Mouse (Mus musculus): ENCODE data around the gene Vil1. TPM values are rescaled to one million over a fixed set of nuclear protein-coding genes. Genes with fewer than 3 reads are reported as not detected.

Gene Vil1
- polyA plus RNA-seq, 1 experiment: 0.74 TPM

GRCm38 (mm10) chr1:74386363-74386713 lies 22.8 kb upstream of the Vil1 start:
- WGBS: 61% methylated on average over 7 of the region's 10 CpGs
- peak overlapping the region; percentile 86 for H3K27ac ChIP-seq (ENCODE audit: control insufficient read depth, insufficient read depth, low read length)
- peak overlapping the region; percentile 76 for H3K4me3 ChIP-seq (ENCODE audit: control insufficient read depth, insufficient read depth, low read length)
- H3K4me1 ChIP-seq (replicated peaks; ENCODE audit: control insufficient read depth, insufficient read depth, low read length): peaks cover 28% of the 10 kb centered on the region
- no peak for DNase-seq
- H3K36me3 ChIP-seq (ENCODE audit: control insufficient read depth, insufficient read depth, low read length): no peaks in the 10 kb centered on the region
- H3K27me3 ChIP-seq (ENCODE audit: control insufficient read depth, insufficient read depth, low read length): no peaks in the 10 kb centered on the region
- TF ChIP-seq POLR2A (IDR thresholded peaks at IDR 0.05; ENCODE audit: control insufficient read depth, extremely low read depth, insufficient read depth, low read length, poor library complexity) (no peak), CTCF (IDR thresholded peaks at IDR 0.05; ENCODE audit: borderline replicate concordance, control insufficient read depth, extremely low read depth, insufficient read depth, low read length, poor library complexity) (no peak)

GRCm38 (mm10) chr1:74386714-74387385 lies 22.3 kb upstream of the Vil1 start:
- Histone ChIP-seq H3K36me3 (ENCODE audit: control insufficient read depth, insufficient read depth, low read length) (no peaks in the 10 kb centered on the region), H3K27ac (ENCODE audit: control insufficient read depth, insufficient read depth, low read length) (peak overlapping the region; percentile 86), H3K4me1 (replicated peaks; ENCODE audit: control insufficient read depth, insufficient read depth, low read length) (peaks cover 28% of the 10 kb centered on the region), H3K4me3 (ENCODE audit: control insufficient read depth, insufficient read depth, low read length) (peak overlapping the region; percentile 76), H3K27me3 (ENCODE audit: control insufficient read depth, insufficient read depth, low read length) (no peaks in the 10 kb centered on the region)
- WGBS: under 1% methylated on average over 26 of the region's 26 CpGs
- TF ChIP-seq CTCF (IDR thresholded peaks at IDR 0.05; ENCODE audit: borderline replicate concordance, control insufficient read depth, extremely low read depth, insufficient read depth, low read length, poor library complexity) (peak; percentile 77; the same call in 1 of the 2 replicates), POLR2A (IDR thresholded peaks at IDR 0.05; ENCODE audit: control insufficient read depth, extremely low read depth, insufficient read depth, low read length, poor library complexity) (peak; percentile 51; the same call in 1 of the 2 replicates)
- peak; percentile 96 for DNase-seq

GRCm38 (mm10) chr1:74387386-74387988 lies 21.7 kb upstream of the Vil1 start:
- DNase-seq: no peak
- peaks cover 30% of the 10 kb centered on the region for H3K4me1 ChIP-seq (replicated peaks; ENCODE audit: control insufficient read depth, insufficient read depth, low read length)
- 50% methylated on average over 15 of the region's 15 CpGs for WGBS
- TF ChIP-seq CTCF (IDR thresholded peaks at IDR 0.05; ENCODE audit: borderline replicate concordance, control insufficient read depth, extremely low read depth, insufficient read depth, low read length, poor library complexity): no peak
- TF ChIP-seq POLR2A (IDR thresholded peaks at IDR 0.05; ENCODE audit: control insufficient read depth, extremely low read depth, insufficient read depth, low read length, poor library complexity): no peak
- no peaks in the 10 kb centered on the region for H3K27me3 ChIP-seq (ENCODE audit: control insufficient read depth, insufficient read depth, low read length)
- peak overlapping the region; percentile 86 for H3K27ac ChIP-seq (ENCODE audit: control insufficient read depth, insufficient read depth, low read length)
- H3K4me3 ChIP-seq (ENCODE audit: control insufficient read depth, insufficient read depth, low read length): peak overlapping the region; percentile 76
- H3K36me3 ChIP-seq (ENCODE audit: control insufficient read depth, insufficient read depth, low read length): no peaks in the 10 kb centered on the region

DNA sequence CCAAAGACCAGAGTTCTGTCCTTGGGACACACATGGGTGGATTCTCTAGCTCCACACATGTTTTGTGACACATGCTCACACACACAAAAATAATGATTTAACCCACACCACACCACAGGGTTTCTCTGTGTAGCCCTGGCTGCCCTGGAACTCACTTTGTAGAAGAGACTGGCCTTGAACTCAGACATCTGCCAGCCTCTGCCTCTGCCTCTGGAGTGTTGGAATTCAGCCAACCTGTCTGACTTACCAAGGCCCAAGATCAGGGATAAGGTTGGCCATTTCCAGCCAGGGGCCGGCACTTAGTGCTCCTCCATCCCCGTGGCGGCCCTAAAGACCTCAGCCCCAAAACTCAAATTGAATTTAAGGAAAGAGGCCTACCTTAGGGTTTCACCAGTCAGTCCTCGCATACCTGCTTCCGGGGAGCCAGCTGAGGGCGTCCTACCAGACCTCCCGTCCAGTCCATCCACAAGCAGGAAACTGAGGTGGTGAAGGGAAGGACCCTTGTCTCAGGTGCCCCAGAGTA lies 20.7 kb upstream of the Vil1 start:
- TF ChIP-seq CTCF (IDR thresholded peaks at IDR 0.05; ENCODE audit: borderline replicate concordance, control insufficient read depth, extremely low read depth, insufficient read depth, low read length, poor library complexity) (no peak), POLR2A (IDR thresholded peaks at IDR 0.05; ENCODE audit: control insufficient read depth, extremely low read depth, insufficient read depth, low read length, poor library complexity) (no peak)
- WGBS: 94% methylated on average over 7 of the region's 7 CpGs
- no peak overlapping the region for H3K27ac ChIP-seq (ENCODE audit: control insufficient read depth, insufficient read depth, low read length)
- H3K4me1 ChIP-seq (replicated peaks; ENCODE audit: control insufficient read depth, insufficient read depth, low read length): peaks cover 40% of the 10 kb centered on the region
- DNase-seq: no peak
- H3K27me3 ChIP-seq (ENCODE audit: control insufficient read depth, insufficient read depth, low read length): no peaks in the 10 kb centered on the region
- H3K4me3 ChIP-seq (ENCODE audit: control insufficient read depth, insufficient read depth, low read length): no peak overlapping the region
- H3K36me3 ChIP-seq (ENCODE audit: control insufficient read depth, insufficient read depth, low read length): no peaks in the 10 kb centered on the region

- peak; percentile 62 for DNase-seq
- Histone ChIP-seq H3K4me1 (replicated peaks; ENCODE audit: control insufficient read depth, insufficient read depth, low read length) (peaks cover 40% of the 10 kb centered on the region), H3K27ac (ENCODE audit: control insufficient read depth, insufficient read depth, low read length) (peak overlapping the region; percentile 38; the same call in 1 of the 2 replicates), H3K4me3 (ENCODE audit: control insufficient read depth, insufficient read depth, low read length) (peak overlapping the region; percentile 23), H3K27me3 (ENCODE audit: control insufficient read depth, insufficient read depth, low read length) (no peaks in the 10 kb centered on the region), H3K36me3 (ENCODE audit: control insufficient read depth, insufficient read depth, low read length) (peaks cover 3% of the 10 kb centered on the region)
- TF ChIP-seq POLR2A (IDR thresholded peaks at IDR 0.05; ENCODE audit: control insufficient read depth, extremely low read depth, insufficient read depth, low read length, poor library complexity): no peak
- TF ChIP-seq CTCF (IDR thresholded peaks at IDR 0.05; ENCODE audit: borderline replicate concordance, control insufficient read depth, extremely low read depth, insufficient read depth, low read length, poor library complexity): no peak
- WGBS: 2% methylated on average over 29 of the region's 29 CpGs
These were observed 19.3 kb upstream of the Vil1 start for GRCm38 (mm10) chr1:74389831-74390286.

DNA sequence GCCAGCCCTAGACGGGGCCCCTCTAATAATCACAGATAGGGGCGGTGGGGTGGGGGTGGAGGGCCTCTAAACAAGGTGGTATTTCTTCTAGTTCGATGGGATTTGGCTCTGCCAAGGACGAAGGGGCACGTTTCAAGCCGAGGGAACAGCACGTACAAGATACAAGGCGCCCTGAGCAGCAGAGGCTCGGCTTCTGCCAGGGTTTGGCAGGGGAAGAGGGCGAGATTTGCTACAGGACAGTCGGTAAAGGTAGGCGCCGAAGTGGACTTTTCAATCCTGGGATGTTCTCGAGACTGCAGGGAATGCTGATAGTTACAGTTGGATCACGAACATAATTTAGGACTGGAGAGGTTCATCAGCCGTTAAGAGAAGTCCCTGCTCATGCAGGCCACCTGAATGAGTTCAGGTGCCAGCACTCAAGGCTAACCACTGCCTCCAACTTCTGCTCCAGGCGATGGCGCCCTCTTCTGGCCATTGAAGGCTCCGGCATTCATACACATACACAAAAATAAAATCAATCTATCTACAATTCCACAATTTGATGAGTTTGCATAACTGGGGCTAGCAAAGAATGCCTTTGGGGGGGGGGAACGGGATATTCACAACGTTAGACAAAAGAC lies 18.8 kb upstream of the Vil1 start:
- DNase-seq: peak; percentile 68
- Histone ChIP-seq H3K27ac (ENCODE audit: control insufficient read depth, insufficient read depth, low read length) (peak overlapping the region; percentile 30; the same call in 1 of the 2 replicates), H3K4me1 (replicated peaks; ENCODE audit: control insufficient read depth, insufficient read depth, low read length) (peaks cover 40% of the 10 kb centered on the region), H3K27me3 (ENCODE audit: control insufficient read depth, insufficient read depth, low read length) (no peaks in the 10 kb centered on the region), H3K36me3 (ENCODE audit: control insufficient read depth, insufficient read depth, low read length) (peaks cover 7% of the 10 kb centered on the region), H3K4me3 (ENCODE audit: control insufficient read depth, insufficient read depth, low read length) (peak overlapping the region; percentile 23; the same call in 1 of the 2 replicates)
- 3% methylated on average over 21 of the region's 21 CpGs for WGBS
- TF ChIP-seq CTCF (IDR thresholded peaks at IDR 0.05; ENCODE audit: borderline replicate concordance, control insufficient read depth, extremely low read depth, insufficient read depth, low read length, poor library complexity) (peak; percentile 78), POLR2A (IDR thresholded peaks at IDR 0.05; ENCODE audit: control insufficient read depth, extremely low read depth, insufficient read depth, low read length, poor library complexity) (no peak)
